Mouse (Mus musculus) kidney, postnatal 25 days (tissue): ENCODE measurements around the gene AC161166.1.
"Not testable (repeated sequence)": the region's sequence is repeated elsewhere in the genome, so short reads cannot be mapped to it uniquely, and the experiment has no call there.

Source experiments
- DNase-seq, 2 experiments: peaks; one replicate each; pipeline ENCODE4 v3.0.0; 2021; ENCODE audit warnings: mixed read lengths in 2 of 2

AC161166.1 gene

GRCm38 (mm10) chr7:24525686-24526420 is 13.6 kb upstream of the AC161166.1 start:
- DNase-seq = no peak

- no peak for DNase-seq
These were observed 12.7 kb upstream of the AC161166.1 start for GRCm38 (mm10) chr7:24524978-24525377.

- no peak for DNase-seq
These were observed 11.5 kb upstream of the AC161166.1 start for GRCm38 (mm10) chr7:24523723-24524122.

GRCm38 (mm10) chr7:24522805-24523204 is 10.6 kb upstream of the AC161166.1 start:
- DNase-seq = no peak

GRCm38 (mm10) chr7:24520054-24520453 is 7.8 kb upstream of the AC161166.1 start:
- not testable (repeated sequence) for DNase-seq

- DNase-seq = no peak
These were observed 6.9 kb upstream of the AC161166.1 start for GRCm38 (mm10) chr7:24519130-24519529.

- DNase-seq = no peak
These were observed 5.4 kb upstream of the AC161166.1 start for GRCm38 (mm10) chr7:24517654-24518053.

GRCm38 (mm10) chr7:24517077-24517476 is 4.8 kb upstream of the AC161166.1 start:
- no peak for DNase-seq

- peak in 1 of 2 experiments; percentile 44 for DNase-seq
These were observed 4.1 kb upstream of the AC161166.1 start for GRCm38 (mm10) chr7:24516319-24516718.

GRCm38 (mm10) chr7:24507726-24508114 is 4.5 kb downstream of the AC161166.1 start:
- no peak for DNase-seq

- DNase-seq = peak; percentile 91 to 95
These were observed 5.2 kb downstream of the AC161166.1 start, which contains the start of gene Zfp428 for GRCm38 (mm10) chr7:24506838-24507725. Gene Zfp428 (plus strand): TSS chr7:24507006.

GRCm38 (mm10) chr7:24506476-24506837 is 5.8 kb downstream of the AC161166.1 start:
- peak; percentile 70 to 72 for DNase-seq

GRCm38 (mm10) chr7:24506065-24506459 is 6.2 kb downstream of the AC161166.1 start:
- peak; percentile 53 to 63 for DNase-seq

- peak in 1 of 2 experiments; percentile 38 for DNase-seq
These were observed 6.7 kb downstream of the AC161166.1 start for GRCm38 (mm10) chr7:24505447-24506064.

- no peak for DNase-seq
These were observed 7.4 kb downstream of the AC161166.1 start for GRCm38 (mm10) chr7:24504868-24505267.

- no peak for DNase-seq
These were observed 8.3 kb downstream of the AC161166.1 start for GRCm38 (mm10) chr7:24504004-24504403.

- DNase-seq = peak in 1 of 2 experiments; percentile 37
These were observed 10.8 kb downstream of the AC161166.1 start for GRCm38 (mm10) chr7:24501492-24501891.

- DNase-seq = peak in 1 of 2 experiments; percentile 45
These were observed 11.3 kb downstream of the AC161166.1 start for GRCm38 (mm10) chr7:24500929-24501328.

GRCm38 (mm10) chr7:24499856-24500577 is 12.2 kb downstream of the AC161166.1 start:
- DNase-seq = peak; percentile 32 to 63

- no peak for DNase-seq
These were observed 24.0 kb downstream of the AC161166.1 start for GRCm38 (mm10) chr7:24488303-24488702.

- no peak for DNase-seq
These were observed 24.9 kb downstream of the AC161166.1 start for GRCm38 (mm10) chr7:24487403-24487802.

GRCm38 (mm10) chr7:24486654-24487130 is 25.6 kb downstream of the AC161166.1 start:
- no peak for DNase-seq
